Mouse (Mus musculus) c-Kit-positive CD71-negative TER-119-negative erythroid progenitor cells, embryonic 14.5 days (primary cell): ENCODE data around the gene Fer.
"Not testable (repeated sequence)": the region's sequence is repeated elsewhere in the genome, so short reads cannot be mapped to it uniquely, and the experiment has no call there.

ENCODE experiments used
- DNase-seq: peaks from one replicate; pipeline ENCODE4 v3.0.0-alpha.2; 2013; ENCODE audit warnings: low read depth

Fer gene

DNA sequence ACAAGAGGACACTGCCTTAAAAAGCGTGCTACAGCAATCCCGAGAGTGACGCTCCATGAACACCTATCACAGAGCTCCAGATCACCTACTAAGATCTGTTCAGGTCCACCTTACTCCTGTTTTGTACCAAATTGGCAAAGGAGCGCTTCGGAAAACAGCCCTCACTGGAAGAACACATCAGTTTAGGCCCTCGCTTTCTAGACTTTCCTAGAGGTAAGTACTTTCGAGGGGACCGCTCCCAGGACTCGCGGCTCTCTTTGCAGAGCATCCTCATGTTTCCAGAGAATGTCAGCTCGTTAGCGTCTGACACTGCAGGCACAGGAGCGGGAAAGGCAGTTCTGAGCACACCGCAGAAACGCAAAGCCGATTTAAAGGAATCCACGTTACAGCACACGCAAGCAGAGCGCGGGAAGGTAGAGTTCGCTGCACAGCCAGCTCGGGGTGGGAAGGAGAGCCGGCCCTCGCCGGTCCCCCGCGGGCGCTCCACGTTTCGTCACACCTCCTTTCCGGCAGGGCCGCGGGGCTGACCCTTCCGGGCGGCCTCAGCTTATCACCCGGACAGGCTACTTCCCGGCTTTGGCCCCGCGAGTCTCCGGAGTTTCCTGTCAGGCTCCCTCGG, at the start of gene Fer:
Fer (plus strand) TSS at position 51 of the 619 bp plus-strand sequence.
- DNase-seq = no peak

DNA sequence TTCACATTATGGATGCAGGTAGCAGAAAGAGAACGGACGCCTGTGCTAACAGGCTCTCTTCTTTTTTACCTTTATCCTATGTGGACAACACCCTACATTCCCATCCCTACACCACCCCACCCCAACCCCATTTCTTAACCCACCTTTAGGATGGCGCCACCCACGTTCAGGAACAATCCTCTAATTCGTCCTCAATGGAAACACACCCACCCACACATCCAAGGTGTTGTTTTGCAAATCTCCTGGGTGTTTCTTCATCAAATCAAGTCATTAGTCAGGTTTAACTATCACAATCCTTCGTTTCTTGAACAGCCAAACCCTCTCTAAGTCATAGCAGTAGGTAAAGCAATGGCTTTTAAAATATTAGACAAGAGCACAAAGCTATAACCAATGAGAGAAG, 49.3 kb upstream of the Fer start:
- DNase-seq = no peak

DNA sequence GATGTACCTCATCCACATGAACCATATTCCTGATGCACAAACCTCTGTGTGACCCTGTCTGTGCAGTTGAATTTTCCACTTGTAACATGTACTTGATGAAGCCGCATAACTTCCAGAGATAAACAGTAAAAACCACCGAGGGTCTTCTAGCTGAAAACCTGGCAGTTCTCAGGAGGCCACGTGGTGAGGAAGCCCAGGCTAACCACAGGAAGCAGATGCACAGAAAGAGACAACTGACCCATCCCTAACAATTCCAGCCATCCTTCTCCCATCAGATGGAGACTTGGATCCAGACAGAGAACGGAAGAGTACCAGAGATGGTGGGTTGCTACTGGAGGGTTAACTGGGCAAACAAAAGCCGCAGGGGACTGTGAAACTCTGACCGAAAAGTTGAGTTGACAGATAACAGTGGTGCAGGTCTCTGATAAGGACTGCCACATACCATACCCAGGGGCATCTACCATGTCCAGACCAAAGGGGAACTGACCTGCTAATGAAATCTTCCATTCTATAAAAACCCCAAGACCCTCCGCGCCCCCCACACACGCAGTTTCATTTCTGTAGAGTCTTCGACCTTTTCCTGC, 44.3 kb upstream of the Fer start:
- peak; percentile 12 for DNase-seq

DNA sequence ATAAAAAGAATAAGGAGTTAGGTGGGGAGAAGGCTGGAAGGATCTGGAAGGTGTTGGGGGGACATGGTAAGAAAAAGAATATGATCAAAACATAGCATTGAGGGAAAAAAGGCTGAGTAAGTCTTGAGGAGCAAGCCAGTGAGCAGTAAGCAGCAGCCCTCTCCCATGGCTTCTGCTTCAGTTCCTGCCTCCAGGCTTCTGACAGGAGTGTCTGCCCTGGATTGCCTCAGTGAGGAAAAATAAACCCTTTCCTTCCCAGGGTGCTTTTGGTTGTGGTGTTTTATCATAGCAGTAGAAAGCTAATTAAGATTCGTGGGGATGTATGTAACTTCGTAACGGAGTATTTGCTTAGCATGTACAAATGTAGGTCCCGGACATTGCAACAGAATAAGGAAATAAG, 38.7 kb upstream of the Fer start:
- DNase-seq = no peak

DNA sequence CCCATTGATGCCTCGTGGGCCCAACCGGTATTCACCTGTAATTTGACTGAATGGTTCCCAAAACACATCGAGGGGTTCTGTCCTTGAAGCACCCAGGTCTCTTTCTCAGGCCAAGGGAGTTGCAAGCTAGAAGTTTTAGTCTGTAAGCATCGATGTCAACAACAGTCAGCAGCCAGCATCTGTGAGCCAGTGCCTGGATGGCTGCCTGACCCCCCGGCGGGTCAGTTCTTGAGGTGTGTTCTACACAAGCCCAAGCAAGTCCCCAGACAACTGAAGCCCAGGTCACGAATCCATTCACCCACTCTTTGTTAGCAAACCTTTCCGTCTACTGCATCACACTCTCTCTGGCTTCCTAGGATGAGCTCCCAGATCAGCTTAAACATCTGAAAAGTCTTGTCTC, 36.7 kb upstream of the Fer start:
- DNase-seq = no peak

DNA sequence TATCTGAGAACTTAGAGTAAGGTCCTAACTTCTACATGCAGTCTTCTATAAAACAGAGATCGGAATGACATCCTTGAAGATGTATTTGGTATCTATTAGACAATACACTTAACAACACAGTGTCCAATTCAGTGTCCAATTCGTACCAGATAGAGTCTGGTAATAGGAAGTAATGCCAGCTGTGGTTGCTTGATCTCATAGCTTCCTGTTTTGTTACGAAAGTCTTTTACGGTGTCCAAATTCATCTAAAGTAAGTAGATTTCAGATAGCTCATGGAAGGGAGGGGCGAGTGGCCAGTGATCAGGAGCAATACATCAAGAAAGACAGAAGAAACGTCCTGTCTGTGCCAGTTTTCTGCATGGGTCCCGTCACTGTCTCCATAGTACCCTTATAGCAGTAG, 36.1 kb upstream of the Fer start:
- no peak for DNase-seq

DNA sequence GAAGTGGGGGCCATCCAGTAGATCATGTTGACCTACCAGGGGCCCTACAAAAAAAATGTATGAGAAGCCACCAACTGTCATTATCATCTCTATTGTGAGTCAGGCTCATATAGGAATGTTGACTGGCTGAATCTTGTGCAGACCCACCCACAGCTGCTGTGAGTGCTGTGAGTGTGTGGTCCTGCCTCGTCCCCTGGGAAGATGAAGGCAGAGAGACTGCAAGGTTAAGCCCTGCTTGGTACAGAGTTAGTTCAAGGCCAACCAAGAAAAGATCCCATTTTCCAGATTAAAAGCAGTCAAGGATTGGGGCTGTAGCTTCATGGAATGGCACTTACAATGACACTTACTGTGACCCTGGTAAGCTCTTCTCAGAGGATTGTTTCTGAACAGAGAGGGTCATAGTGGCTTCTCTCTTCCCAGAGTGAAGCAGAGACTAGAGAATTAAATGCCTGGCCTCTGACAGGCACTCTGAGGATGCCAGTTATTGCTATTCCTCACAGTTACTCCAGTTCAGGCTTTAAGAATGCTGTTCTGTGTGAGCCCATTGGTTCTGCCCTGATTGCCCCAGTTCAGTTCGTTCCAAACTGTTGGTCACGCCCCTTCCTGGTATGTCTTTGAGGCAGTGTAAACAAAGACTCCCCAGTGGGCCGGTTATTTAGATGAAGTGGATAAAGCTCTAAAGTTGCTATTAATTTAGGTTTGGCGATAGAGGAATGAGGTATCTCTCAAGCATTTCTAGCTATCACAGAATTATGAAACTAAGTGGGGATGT, 34.1 kb upstream of the Fer start:
- no peak for DNase-seq

DNA sequence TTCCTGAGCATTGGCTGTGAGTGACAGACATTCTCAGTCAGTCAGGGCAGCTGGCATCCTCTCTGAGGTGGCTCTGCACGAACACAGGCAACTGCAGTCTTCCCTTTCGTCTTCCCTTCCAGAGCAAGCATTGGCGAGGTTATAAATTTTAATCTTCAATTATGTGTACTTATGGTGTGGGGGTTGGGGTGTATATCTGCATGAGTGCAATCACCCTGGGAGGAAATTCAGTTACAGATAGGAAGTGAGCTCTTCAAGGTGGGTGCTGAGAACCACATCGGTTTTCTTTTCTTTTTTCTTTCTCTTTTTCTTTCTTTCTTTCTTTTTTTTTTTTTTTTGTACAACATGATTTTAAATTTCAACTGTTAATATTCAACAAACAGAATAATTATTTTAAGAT, 31.3 kb upstream of the Fer start:
- no peak for DNase-seq

DNA sequence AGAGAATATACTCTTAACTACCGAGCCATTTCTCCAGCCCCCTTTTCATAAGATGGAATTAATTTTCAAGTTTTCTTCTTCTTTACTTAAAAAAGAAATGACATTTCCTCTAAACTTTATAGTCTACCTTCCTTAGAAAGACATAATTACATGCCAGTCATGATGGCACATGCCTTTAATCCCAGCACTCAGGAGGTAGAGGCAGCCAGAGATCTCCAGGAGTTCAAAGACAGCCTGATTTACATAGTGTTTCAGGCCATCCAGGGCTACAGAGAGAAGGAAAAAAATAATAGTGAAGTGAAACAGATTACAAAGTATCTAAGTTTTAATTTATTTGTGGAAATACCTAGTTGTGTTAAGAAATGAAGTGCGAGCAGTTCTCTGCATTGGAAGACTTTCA, 26.6 kb upstream of the Fer start:
- DNase-seq = no peak

DNA sequence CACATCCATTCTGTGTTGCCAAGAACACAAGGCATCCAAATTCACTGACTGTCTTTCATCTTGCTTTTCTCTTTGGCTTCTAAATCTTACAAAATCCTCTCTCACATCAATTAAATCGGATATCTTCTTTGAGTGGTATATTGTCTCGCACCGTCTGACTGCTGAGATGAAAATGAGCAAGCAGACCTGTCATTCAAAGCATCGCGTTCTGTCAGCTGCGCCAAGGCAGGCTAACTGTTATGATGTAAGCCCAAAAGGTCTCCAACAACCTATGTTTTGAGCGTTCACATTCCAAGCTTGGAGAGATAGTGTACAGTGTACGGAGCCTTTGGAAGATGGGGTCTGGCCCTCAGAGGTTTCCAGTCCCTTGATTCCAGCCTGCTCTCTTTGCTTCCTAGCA, 26.2 kb upstream of the Fer start:
- DNase-seq = no peak

DNA sequence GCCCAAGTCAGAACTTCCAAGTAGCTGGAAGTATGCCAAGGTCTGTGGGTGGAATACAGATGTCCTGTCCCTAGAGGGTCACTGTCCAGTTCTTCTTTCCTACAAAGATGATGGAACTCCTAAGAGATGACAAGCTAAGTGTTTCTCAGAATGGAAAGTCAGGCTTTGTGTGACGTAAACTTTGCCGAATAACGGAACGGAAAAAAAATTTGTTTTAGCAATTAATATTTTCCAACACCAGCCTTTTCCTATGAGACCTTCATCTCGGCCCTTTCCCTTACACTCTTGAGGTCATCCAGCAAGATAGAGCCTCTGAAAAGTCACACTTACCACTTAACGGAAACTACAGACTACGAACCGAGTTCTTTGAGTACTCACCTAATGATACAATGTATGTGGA, 24.7 kb upstream of the Fer start:
- DNase-seq = no peak

DNA sequence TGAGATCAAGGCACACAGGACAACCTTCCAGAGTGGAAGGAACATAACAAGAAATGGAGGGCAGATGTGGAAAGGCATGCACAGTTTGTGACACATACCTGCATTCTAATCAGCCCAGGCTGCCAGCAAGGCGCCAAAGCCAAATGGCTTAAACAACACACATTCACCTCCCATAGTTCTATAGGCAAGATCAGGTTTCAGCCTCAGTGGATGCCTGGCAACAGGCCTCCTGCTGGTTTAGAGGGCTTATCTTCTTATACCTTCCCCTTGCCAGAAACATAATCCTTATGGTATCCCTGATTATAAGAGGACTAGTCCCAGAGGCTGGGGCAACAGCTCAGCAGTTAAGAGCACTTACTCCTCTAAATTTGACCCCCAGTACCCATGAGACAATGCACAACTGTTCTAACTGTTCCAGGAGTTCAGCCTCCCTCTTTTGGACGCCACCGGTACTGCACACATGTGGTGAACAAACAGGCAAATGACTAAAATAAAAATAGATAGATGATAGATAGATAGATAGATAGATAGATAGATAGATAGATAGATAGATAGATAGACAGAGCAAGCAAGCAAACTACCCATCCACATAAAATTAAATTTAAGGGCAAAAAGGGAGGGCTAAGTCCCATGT, 23.1 kb upstream of the Fer start:
- no peak for DNase-seq

DNA sequence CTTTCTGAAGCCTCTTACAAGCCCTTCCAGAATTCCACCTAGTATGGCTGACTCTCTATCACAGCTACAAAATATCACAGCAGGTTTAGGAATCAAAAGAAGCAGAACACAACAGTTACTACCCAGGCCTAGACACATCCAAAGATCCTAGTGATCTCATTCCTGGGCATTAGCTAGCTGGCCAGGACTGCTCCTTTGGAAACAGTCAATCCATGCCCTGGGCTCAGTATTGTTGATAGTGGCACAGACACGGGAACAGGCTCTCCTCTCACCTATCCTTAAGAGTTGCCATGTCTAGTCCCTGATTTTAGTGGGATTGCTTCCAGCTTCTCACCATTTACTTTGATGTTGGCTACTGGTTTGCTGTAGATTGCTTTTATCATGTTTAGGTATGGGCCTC, 20.6 kb upstream of the Fer start:
- DNase-seq = no peak

DNA sequence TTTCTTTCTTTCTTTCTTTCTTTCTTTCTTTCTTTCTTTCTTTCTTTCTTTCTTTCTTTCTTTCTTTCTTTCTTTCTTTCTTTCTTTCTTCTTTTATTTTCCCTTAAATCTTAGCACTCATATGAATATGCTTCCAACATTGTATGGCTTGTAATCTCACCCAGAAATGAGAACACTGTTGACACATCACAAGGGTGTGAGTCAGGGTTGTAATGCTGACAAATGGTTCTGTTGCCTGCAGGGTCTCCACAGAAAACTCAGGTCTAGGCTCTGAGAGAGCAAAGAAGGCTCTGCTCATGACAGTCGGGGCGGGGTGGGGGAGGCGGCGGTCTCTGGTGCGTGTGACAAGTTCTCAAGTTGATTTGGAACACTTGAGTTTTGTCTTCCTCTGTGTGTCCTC, 17.9 kb upstream of the Fer start:
- no peak for DNase-seq

DNA sequence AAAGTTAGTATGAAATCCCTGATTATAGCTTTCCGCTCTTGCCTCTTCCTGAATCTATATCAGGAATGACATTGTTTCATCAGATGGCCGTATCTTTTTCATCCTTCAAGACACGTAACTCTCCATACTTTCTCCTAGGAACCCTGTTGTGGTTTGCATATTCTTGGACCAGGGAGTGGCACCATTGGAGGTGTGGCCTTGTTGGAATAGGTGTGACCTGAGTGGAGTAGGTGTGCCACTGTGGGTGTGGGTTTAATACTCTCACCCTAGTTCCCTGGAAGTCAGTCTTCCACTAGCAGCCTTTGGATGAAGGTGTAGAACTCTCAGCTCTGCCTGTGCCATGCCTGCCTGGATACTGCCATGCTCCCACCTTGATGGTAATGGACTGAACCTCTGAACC, 17.1 kb upstream of the Fer start:
- DNase-seq = not testable (repeated sequence)

DNA sequence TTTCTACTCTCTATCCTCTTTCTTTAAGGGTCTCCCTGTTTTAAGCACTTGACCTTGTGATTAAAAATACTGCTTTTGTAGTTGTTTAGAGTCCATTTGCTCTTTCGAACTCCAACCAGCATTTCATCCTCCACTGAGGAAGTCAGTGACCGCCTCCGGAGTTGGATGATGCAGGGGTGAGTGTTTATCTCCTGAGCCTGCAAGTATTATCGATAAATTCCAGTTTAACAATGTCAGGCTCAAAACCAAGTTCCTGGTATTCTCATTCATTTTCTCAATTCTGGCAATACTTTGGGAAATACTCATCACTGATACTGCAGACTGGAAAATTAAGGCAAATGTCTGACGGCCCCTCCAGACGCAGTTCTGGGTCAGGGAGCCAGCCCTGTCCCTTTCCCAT, 13.7 kb upstream of the Fer start:
- DNase-seq = no peak

DNA sequence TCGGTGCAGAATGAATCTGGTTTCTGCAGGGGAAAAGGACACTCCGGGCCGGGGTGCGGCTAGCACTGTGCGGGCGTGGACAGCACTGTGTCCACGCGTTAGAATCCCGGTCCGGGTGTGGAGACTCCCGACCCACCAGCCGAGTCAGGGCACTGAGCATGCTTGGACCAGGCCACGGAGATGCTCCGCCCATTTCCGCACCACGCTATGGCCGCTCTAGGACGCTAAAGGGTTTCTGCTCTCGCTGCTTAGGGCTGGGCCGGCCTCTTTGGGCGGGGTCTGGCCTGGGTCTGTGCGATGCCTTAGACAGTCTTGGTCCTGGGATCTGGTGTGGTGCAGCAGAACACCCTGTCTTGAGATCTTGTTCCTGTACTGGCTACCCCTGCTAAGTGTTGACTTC, 13.3 kb upstream of the Fer start:
- DNase-seq = no peak

DNA sequence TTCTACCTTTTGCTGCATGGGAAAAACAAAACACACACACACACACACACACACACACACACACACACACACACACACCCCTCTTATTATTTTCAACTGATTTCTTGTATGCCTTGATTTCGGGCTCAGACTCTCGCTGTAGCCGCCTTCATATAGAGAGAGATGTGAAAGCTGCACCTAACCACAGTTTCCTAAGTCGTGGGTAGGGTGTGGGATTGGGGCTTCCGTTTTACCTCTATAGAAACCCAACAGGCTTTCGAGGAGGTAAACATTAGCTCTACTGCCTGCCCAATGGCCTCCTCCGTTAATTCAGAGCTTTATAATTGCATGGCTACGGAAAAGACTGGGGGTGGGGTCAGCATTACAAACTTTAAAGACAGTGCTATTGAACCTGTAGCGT, 12.8 kb upstream of the Fer start:
- DNase-seq = no peak

DNA sequence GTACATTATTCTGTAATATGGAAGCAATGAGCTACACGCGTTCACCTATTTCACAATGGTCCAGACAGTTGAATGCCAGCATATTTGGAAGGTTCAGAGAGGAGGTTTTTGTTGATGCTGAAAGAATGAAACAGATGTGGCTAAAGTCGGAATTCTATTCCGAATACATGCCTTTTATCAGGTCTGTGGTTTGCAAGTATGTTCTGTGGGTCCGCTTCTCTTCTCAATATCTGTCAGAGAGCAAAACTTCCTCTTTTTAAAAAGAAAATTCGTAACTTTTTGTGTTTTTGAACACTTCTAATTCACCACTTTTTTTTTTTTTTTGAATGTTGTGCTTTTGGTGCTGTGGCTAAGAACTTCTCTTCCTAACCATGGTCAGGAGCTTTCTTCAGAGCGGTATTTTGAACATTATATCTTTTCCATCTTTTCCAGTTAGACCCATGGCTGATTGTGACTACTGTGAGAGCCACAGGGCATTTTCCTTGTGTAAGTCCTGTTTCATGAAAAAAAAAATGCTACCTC, 5.8 kb upstream of the Fer start:
- no peak for DNase-seq

DNA sequence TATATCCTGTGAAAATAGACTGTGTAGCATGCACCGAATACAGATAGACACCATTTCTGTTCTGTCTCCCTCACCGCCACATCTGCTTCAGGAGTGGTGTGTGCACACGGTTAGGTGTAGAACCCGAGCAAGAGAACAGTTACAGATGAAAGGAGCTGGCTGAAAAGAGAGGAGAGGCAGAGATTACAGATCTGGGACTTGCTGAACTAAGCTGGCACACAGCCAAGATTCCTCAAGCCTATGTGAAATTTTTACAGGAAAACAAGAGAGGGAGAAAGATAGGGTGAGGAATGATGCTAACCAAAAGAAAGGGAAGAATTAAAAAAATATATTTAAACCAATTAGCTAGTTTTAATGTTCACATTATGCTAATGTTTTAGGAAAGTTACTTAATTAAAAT, 1.9 kb upstream of the Fer start:
- no peak for DNase-seq

DNA sequence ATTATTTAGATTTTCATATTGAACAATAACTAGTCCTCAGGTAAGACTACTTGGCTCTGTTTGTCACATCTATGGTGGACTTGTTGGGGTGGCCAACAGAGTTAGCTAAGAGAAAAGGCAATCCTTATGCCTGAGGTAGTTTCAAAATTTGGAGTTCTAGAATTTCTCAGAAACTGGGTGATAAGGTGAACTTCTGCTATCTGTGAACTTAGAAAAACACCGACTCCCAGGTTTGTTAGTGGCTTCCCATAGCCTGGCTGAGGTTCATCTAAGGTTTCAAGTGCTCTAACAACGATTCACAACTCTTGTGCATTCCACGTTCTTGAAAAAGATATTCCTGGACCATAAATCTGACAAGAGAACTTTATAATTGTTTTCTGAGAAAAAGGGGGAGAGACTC, 463 bp upstream of the Fer start:
- DNase-seq = no peak

DNA sequence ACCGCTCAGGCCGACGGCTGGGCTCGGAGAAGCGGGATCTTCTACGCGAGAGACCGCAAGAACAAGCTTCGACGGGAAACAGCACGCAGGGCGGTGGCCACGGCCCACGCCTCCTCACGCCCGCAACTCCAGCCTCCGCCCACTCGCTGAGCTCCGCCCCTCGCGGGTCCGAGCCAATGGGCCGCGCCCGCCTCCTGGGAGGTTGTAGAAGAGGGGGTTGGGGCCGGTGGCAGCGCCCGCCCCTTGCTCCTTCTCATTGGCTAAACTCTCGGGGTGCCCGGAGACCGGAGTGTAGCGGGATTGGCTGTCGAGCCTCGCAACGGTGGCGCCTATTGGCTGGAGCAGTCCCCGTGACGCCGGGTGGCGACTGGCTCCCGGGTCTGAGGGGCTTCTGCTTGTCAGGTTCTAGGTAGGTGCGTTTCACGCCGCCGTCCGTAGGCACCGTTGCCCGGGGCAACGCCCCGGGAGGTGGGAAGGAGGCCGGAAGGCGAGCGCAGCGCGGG, 836 bp downstream of the Fer start, which contains the start of gene A930002H24Rik:
A930002H24Rik (minus strand) TSS at position 145 of the 503 bp plus-strand sequence.
- DNase-seq = peak; percentile 91

DNA sequence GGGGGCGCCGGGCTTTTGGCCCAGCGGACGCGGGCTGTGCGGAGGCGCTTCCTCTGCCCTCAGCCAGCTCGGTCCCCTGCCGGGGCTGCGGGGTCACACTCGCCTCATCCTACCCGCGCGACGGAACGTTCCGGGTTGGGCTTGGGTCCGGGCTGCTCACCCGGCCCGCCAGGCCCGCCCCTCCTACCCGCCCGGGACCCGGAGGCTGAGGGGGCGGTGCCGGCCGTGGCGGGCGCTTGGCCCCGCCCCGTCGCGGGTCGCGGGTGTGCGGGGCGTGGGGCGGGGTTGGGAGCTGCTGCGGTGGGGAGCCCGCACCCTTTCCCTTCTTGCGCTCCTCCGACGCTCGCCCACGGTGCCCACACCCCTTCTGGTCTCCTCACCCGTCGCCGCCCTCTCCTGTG, 1.3 kb downstream of the Fer start:
- no peak for DNase-seq
